ENCODE assay signal across 8 mouse cellular contexts in the genomic region with DNA sequence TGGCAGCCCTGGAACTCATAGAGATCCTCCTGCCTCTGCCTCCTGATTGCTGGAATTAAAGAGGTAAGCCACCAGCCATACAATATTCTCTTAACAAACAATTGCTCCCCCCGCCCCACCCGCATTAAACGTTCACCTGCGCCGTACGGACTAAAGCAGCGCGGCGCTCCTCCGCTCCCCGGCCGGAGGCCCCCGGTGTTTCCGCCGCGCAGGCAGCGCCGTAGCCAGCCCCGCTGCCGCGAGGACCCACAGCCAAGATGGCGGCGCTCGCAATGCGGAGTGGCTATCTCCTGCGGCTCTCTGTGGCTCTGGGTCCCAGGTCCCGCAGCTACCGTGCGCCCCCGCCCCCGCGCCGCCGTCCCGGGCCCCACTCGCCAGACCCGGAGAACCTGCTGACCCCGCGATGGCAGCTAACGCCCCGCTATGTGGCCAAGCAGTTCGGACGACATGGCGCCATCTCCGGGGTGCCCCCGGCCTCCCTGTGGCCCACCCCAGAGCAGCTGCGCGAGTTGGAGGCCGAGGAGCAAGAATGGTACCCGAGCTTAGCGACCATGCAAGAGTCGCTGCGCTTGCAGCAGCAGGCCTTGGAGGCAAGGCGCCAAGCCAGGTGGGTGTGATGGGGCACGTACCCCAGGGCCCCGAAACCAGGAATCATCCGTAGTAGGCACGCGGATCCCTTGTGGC. TPM values are rescaled to one million over a fixed set of nuclear protein-coding genes. Genes with fewer than 3 reads are reported as not detected.
DNase-seq lines count a peak whose midpoint lies in the region; ATAC-seq and TF ChIP-seq lines count a peak whose summit lies in the region.

No protein-coding gene starts in this region.

- H3K9ac ChIP-seq in liver, adult 2 months (ENCODE audit: low read depth, low read length) = peak overlapping the region; percentile 98
- H3K9ac ChIP-seq in midbrain, postnatal 0 days (replicated peaks; ENCODE audit: low read length, poor library complexity, severe bottlenecking) = peak overlapping the region; percentile 99

- H3K79me2 ChIP-seq in liver, adult 2 months (ENCODE audit: control insufficient read depth, insufficient read depth, low read length) = peaks cover 8% of the 10 kb centered on the region; the same call in 1 of the 2 replicates

- H3K27me3 ChIP-seq in heart, embryonic 10.5 days (ENCODE audit: insufficient read depth, poor library complexity, severe bottlenecking) = no peaks in the 10 kb centered on the region
- H3K27me3 ChIP-seq in liver, adult 2 months (ENCODE audit: control insufficient read depth, insufficient read depth, low read length) = no peaks in the 10 kb centered on the region
- no peaks in the 10 kb centered on the region for H3K27me3 ChIP-seq in midbrain, postnatal 0 days (ENCODE audit: insufficient read depth, low read length)

- TF ChIP-seq POLR2A in bone marrow, adult 2 months (IDR thresholded peaks at IDR 0.05; ENCODE audit: borderline replicate concordance, control insufficient read depth, low read depth, low read length) = peak; percentile 82; the same call in 1 of the 2 replicates
- TF ChIP-seq POLR2A in embryonic fibroblast, embryonic 13.5 days (IDR thresholded peaks at IDR 0.05; ENCODE audit: low read depth, low read length) = peak; percentile 79
- peak; percentile 75; the same call in 1 of the 2 replicates for TF ChIP-seq POLR2A in liver, adult 2 months (IDR thresholded peaks at IDR 0.05; ENCODE audit: extremely low read depth, insufficient read depth, low read length)

- TF ChIP-seq CTCF in bone marrow, adult 2 months (IDR thresholded peaks at IDR 0.05; ENCODE audit: control insufficient read depth, insufficient read depth, low read length) = no peak
- no peak for TF ChIP-seq CTCF in embryonic fibroblast, embryonic 13.5 days (IDR thresholded peaks at IDR 0.05; ENCODE audit: borderline replicate concordance, insufficient read depth, low read length)
- no peak for TF ChIP-seq CTCF in liver, adult 2 months (IDR thresholded peaks at IDR 0.05; ENCODE audit: low read depth, low read length)
- no peak for TF ChIP-seq CTCF in midbrain, postnatal 0 days (IDR thresholded peaks at IDR 0.05)

- H3K4me3 ChIP-seq in bone marrow, adult 2 months (replicated peaks; ENCODE audit: control insufficient read depth, low read depth, low read length) = peak overlapping the region; percentile 100
- peak overlapping the region; percentile 91 for H3K4me3 ChIP-seq in embryonic fibroblast, embryonic 13.5 days (ENCODE audit: insufficient read depth, low read length)
- peak overlapping the region; percentile 93 for H3K4me3 ChIP-seq in heart, embryonic 10.5 days
- peak overlapping the region; percentile 68 for H3K4me3 ChIP-seq in liver, adult 2 months (ENCODE audit: insufficient read depth, low read depth, low read length)
- peak overlapping the region; percentile 90 for H3K4me3 ChIP-seq in midbrain, postnatal 0 days (ENCODE audit: low read depth, low read length)

- H3K27ac ChIP-seq in bone marrow, adult 2 months (ENCODE audit: control insufficient read depth, insufficient read depth, low read depth, low read length, poor library complexity) = peak overlapping the region; percentile 88
- peak overlapping the region; percentile 59 for H3K27ac ChIP-seq in embryonic fibroblast, embryonic 13.5 days (ENCODE audit: insufficient read depth, low read length)
- peak overlapping the region; percentile 99 for H3K27ac ChIP-seq in heart, embryonic 10.5 days
- H3K27ac ChIP-seq in liver, adult 2 months (replicated peaks; ENCODE audit: insufficient read depth, low read depth, low read length) = peak overlapping the region; percentile 86
- H3K27ac ChIP-seq in midbrain, postnatal 0 days (ENCODE audit: low read depth, low read length) = peak overlapping the region; percentile 97

- WGBS in bone marrow, adult 2 months = under 1% methylated on average over 59 of the region's 59 CpGs
- 1% methylated on average over 59 of the region's 59 CpGs for WGBS in heart, embryonic 10.5 days
- WGBS in liver, adult 2 months = under 1% methylated on average over 57 of the region's 59 CpGs
- 1% methylated on average over 58 of the region's 59 CpGs for WGBS in midbrain, postnatal 0 days

- DNase-seq in B cell, adult 2 months = peak; percentile 90 to 92
- DNase-seq in heart, embryonic 10.5 days (ENCODE audit: low spot score) = peak; percentile 93
- peak; percentile 72 for DNase-seq in kidney, adult 9 months
- no peak for DNase-seq in liver, adult 2 months (ENCODE audit: extremely low read depth, low read depth, low spot score)
- DNase-seq in midbrain, postnatal 0 days (ENCODE audit: low spot score) = peak; percentile 74
- peak; percentile 87 to 90 for DNase-seq in spleen, postnatal 14 days (ENCODE audit: low spot score in 2 of 2)

- H3K9me3 ChIP-seq in heart, embryonic 10.5 days = no peaks in the 10 kb centered on the region
- H3K9me3 ChIP-seq in midbrain, postnatal 0 days (ENCODE audit: low read length) = no peaks in the 10 kb centered on the region

- ATAC-seq in midbrain, postnatal 0 days (ENCODE audit: low FRiP score) = peak; percentile 64; the same call in 1 of the 2 replicates

- H3K4me1 ChIP-seq in bone marrow, adult 2 months (ENCODE audit: control insufficient read depth, insufficient read depth, low read length) = no peaks in the 10 kb centered on the region; the same call in 1 of the 2 replicates
- no peaks in the 10 kb centered on the region; the same call in 1 of the 2 replicates for H3K4me1 ChIP-seq in embryonic fibroblast, embryonic 13.5 days (ENCODE audit: control insufficient read depth, insufficient read depth, low read length)
- peaks cover 24% of the 10 kb centered on the region for H3K4me1 ChIP-seq in heart, embryonic 10.5 days
- H3K4me1 ChIP-seq in liver, adult 2 months (ENCODE audit: control insufficient read depth, insufficient read depth, low read length) = peaks cover 6% of the 10 kb centered on the region; the same call in 1 of the 2 replicates
- H3K4me1 ChIP-seq in midbrain, postnatal 0 days (ENCODE audit: insufficient read depth, low read length) = peaks cover 5% of the 10 kb centered on the region; the same call in 1 of the 2 replicates

- peak overlapping the region; percentile 66 for H3K4me2 ChIP-seq in midbrain, postnatal 0 days (ENCODE audit: low read depth, low read length, poor library complexity, severe bottlenecking)

- peaks cover 37% of the 10 kb centered on the region for H3K36me3 ChIP-seq in heart, embryonic 10.5 days
- peaks cover 16% of the 10 kb centered on the region; the same call in 1 of the 2 replicates for H3K36me3 ChIP-seq in liver, adult 2 months (ENCODE audit: control insufficient read depth, insufficient read depth, low read length)
- H3K36me3 ChIP-seq in midbrain, postnatal 0 days (ENCODE audit: insufficient read depth, low read length) = peaks cover 31% of the 10 kb centered on the region

RNA-seq across cellular contexts. Expression of a gene that starts 0.9 kb away (rescaled TPM):
- 9.2 and 20.5 TPM in 2 replicates for polyA plus RNA-seq in bone marrow, adult 2 months (2011; ENCODE audit: insufficient read depth, insufficient read length, low replicate concordance, missing spikeins)
- 11.7 and 12.6 TPM in 2 replicates for polyA plus RNA-seq in embryonic fibroblast, embryonic 13.5 days (2011; ENCODE audit: insufficient read length, low read depth, missing spikeins)
- polyA plus RNA-seq in heart, embryonic 10.5 days (2016; fragmentation: Nextera tagmentation; extraction: Ambion mirVana) = 57.3 and 60.5 TPM in 2 replicates
- 26.7 and 28.1 TPM in 2 replicates for total RNA-seq in liver, adult 2 months (2014; rRNA removed)
- 29.8 and 34.2 TPM in 2 replicates for polyA plus RNA-seq in liver, adult 2 months (2012; rRNA removed)
- total RNA-seq in midbrain, postnatal 0 days (2014; rRNA removed) = 27.5 and 28.2 TPM in 2 replicates
- polyA plus RNA-seq in midbrain, postnatal 0 days (2015; fragmentation: Nextera tagmentation; extraction: Ambion mirVana) = 42.9 and 45.1 TPM in 2 replicates

RNA-seq across cellular contexts. Expression of a gene that starts 8.3 kb away (rescaled TPM):
- 169 and 222 TPM in 2 replicates for polyA plus RNA-seq in bone marrow, adult 2 months (2011; ENCODE audit: insufficient read depth, insufficient read length, low replicate concordance, missing spikeins)
- polyA plus RNA-seq in embryonic fibroblast, embryonic 13.5 days (2011; ENCODE audit: insufficient read length, low read depth, missing spikeins) = 57.6 and 61.7 TPM in 2 replicates
- 137 and 154 TPM in 2 replicates for polyA plus RNA-seq in heart, embryonic 10.5 days (2016; fragmentation: Nextera tagmentation; extraction: Ambion mirVana)
- total RNA-seq in liver, adult 2 months (2014; rRNA removed) = 28.2 and 40.7 TPM in 2 replicates
- polyA plus RNA-seq in liver, adult 2 months (2012; rRNA removed) = 52.0 and 68.4 TPM in 2 replicates
- total RNA-seq in midbrain, postnatal 0 days (2014; rRNA removed) = 43.8 and 57.5 TPM in 2 replicates
- polyA plus RNA-seq in midbrain, postnatal 0 days (2015; fragmentation: Nextera tagmentation; extraction: Ambion mirVana) = 83.5 and 88.3 TPM in 2 replicates

RNA-seq across cellular contexts. Expression of a gene that starts 9.6 kb away (rescaled TPM):
- polyA plus RNA-seq in bone marrow, adult 2 months (2011; ENCODE audit: insufficient read depth, insufficient read length, low replicate concordance, missing spikeins) = 2.2 and 3.3 TPM in 2 replicates
- 2.0 and 2.3 TPM in 2 replicates for polyA plus RNA-seq in embryonic fibroblast, embryonic 13.5 days (2011; ENCODE audit: insufficient read length, low read depth, missing spikeins)
- 5.3 TPM in 2 replicates for polyA plus RNA-seq in heart, embryonic 10.5 days (2016; fragmentation: Nextera tagmentation; extraction: Ambion mirVana)
- total RNA-seq in liver, adult 2 months (2014; rRNA removed) = 0.94 and 1.8 TPM in 2 replicates
- 2.0 and 2.6 TPM in 2 replicates for polyA plus RNA-seq in liver, adult 2 months (2012; rRNA removed)
- total RNA-seq in midbrain, postnatal 0 days (2014; rRNA removed) = 7.6 and 7.7 TPM in 2 replicates
- 12.6 and 14.5 TPM in 2 replicates for polyA plus RNA-seq in midbrain, postnatal 0 days (2015; fragmentation: Nextera tagmentation; extraction: Ambion mirVana)

RNA-seq across cellular contexts. Expression of a gene that starts 14.6 kb away (rescaled TPM):
- 342 and 475 TPM in 2 replicates for polyA plus RNA-seq in bone marrow, adult 2 months (2011; ENCODE audit: insufficient read depth, insufficient read length, low replicate concordance, missing spikeins)
- polyA plus RNA-seq in embryonic fibroblast, embryonic 13.5 days (2011; ENCODE audit: insufficient read length, low read depth, missing spikeins) = 1,122 and 1,201 TPM in 2 replicates
- polyA plus RNA-seq in heart, embryonic 10.5 days (2016; fragmentation: Nextera tagmentation; extraction: Ambion mirVana) = 881 and 1,047 TPM in 2 replicates
- total RNA-seq in liver, adult 2 months (2014; rRNA removed) = 411 and 458 TPM in 2 replicates
- 308 and 349 TPM in 2 replicates for polyA plus RNA-seq in liver, adult 2 months (2012; rRNA removed)
- 369 and 436 TPM in 2 replicates for total RNA-seq in midbrain, postnatal 0 days (2014; rRNA removed)
- 444 and 445 TPM in 2 replicates for polyA plus RNA-seq in midbrain, postnatal 0 days (2015; fragmentation: Nextera tagmentation; extraction: Ambion mirVana)

RNA-seq across cellular contexts. Expression of a gene that starts 24.6 kb away (rescaled TPM):
- 36.6 and 59.1 TPM in 2 replicates for polyA plus RNA-seq in bone marrow, adult 2 months (2011; ENCODE audit: insufficient read depth, insufficient read length, low replicate concordance, missing spikeins)
- polyA plus RNA-seq in embryonic fibroblast, embryonic 13.5 days (2011; ENCODE audit: insufficient read length, low read depth, missing spikeins) = 41.0 and 43.5 TPM in 2 replicates
- polyA plus RNA-seq in heart, embryonic 10.5 days (2016; fragmentation: Nextera tagmentation; extraction: Ambion mirVana) = 80.8 and 108 TPM in 2 replicates
- total RNA-seq in liver, adult 2 months (2014; rRNA removed) = 11.0 and 13.6 TPM in 2 replicates
- polyA plus RNA-seq in liver, adult 2 months (2012; rRNA removed) = 24.1 and 32.4 TPM in 2 replicates
- total RNA-seq in midbrain, postnatal 0 days (2014; rRNA removed) = 74.8 and 84.6 TPM in 2 replicates
- polyA plus RNA-seq in midbrain, postnatal 0 days (2015; fragmentation: Nextera tagmentation; extraction: Ambion mirVana) = 92.7 and 103 TPM in 2 replicates
